Mouse (Mus musculus) hindbrain, embryonic 14.5 days (tissue): ENCODE measurements around the gene Hexb. TPM values are rescaled to one million over a fixed set of nuclear protein-coding genes. Genes with fewer than 3 reads are reported as not detected.

Experiments used
- ATAC-seq: fragments of 200-750 bp; cut with Nextera tagmentation; 2 replicates; pipeline ENCODE4 v1.8.0; 2017; ENCODE audit warnings: moderate number of reproducible peaks, mild to moderate bottlenecking, moderate TSS enrichment, moderate library complexity; ENCODE audit not compliant: low FRiP score
- DNase-seq: peaks from one replicate; pipeline ENCODE4 v3.0.0-alpha.2; 2015; ENCODE audit warnings: low spot score
- H3K27ac ChIP-seq: fragments of 300-500 bp; sonication (generic); 2 replicates; pipeline ENCODE4 v1.5.1; 2014; ENCODE audit warnings: mild to moderate bottlenecking, moderate library complexity
- H3K27me3 ChIP-seq: fragments of 300-500 bp; sonication (generic); 2 replicates; pipeline ENCODE4 v1.6.1; 2014; ENCODE audit warnings: mild to moderate bottlenecking, low read length, mixed read lengths; ENCODE audit not compliant: control insufficient read depth, insufficient read depth
- H3K36me3 ChIP-seq: fragments of 300-500 bp; sonication (generic); replicated peaks from 2 replicates; pipeline ENCODE4 v1.6.1; 2014; ENCODE audit not compliant: control insufficient read depth, insufficient read depth
- H3K4me1 ChIP-seq: fragments of 300-500 bp; sonication (generic); replicated peaks from 2 replicates; pipeline ENCODE4 v1.6.1; 2014; ENCODE audit warnings: antibody characterized with exemption, low read length, mixed read lengths; ENCODE audit not compliant: control insufficient read depth, insufficient read depth
- H3K4me2 ChIP-seq: fragments of 300-500 bp; sonication (generic); replicated peaks from 2 replicates; pipeline ENCODE4 v1.6.1; 2014; ENCODE audit warnings: mild to moderate bottlenecking, moderate library complexity
- H3K4me3 ChIP-seq: fragments of 300-500 bp; sonication (generic); replicated peaks from 2 replicates; pipeline ENCODE4 v1.5.1; 2014; ENCODE audit warnings: mild to moderate bottlenecking, low read length
- H3K9ac ChIP-seq: fragments of 300-500 bp; sonication (generic); 2 replicates; pipeline ENCODE4 v1.6.1; 2014
- H3K9me3 ChIP-seq: fragments of 300-500 bp; sonication (generic); 2 replicates; pipeline ENCODE4 v1.6.1; 2016; ENCODE audit warnings: low read length; ENCODE audit not compliant: control insufficient read depth
- WGBS: fragments of 180-500 bp; shearing (Covaris S2); extraction: QIAGEN DNeasy Blood & Tissue Kit; methylation state at CpG from one replicate; pipeline ENCODE4 v1.1.7; 2014; 5-methylcytosine and 5-hydroxymethylcytosine counted together
- polyA plus RNA-seq: library from polyadenylated mRNA; unstranded; fragments of >200 nt; fragmentation: Nextera tagmentation; extraction: Ambion mirVana; gene quantifications from 2 replicates; pipeline ENCODE4 v1.2.1, GENCODE M21; 2014

Hexb gene
- polyA plus RNA-seq: 45.3 and 50.7 TPM in 2 replicates

DNA sequence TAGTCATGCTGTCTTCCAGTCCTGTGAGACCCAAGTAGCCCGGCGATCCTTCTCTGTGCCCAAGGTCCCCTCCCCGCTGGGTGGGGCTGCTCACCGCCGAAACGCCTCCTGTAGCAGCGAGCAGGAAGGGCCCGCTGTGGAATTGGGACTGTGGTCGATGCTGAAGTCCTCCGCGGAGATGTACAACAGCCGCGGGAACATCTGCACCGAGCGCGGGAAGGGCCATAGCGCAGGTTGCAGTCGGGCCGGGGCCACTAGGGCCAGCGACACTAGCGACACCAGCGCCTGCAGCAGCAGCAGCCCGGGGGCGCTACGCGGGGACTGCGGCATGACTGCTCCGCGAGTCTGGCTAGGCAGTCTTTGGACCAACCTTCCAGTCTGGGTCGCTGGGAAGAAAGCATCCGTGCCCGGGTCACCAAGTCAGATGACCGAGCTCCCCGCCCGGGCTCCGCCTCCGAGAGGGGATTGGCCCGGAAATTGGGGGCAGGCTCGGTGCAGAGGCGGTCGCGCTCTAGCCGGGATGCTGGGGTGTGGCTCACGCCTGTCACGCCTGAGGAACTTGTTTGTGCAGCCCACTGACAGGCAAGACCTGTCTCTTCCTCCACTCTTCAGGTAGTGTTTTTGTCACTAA lies at the start of gene Hexb:
Gene Hexb, minus strand, starts transcription at position 426 of the 631 bp plus-strand sequence.
- Histone ChIP-seq H3K9me3 (no peaks in the 10 kb centered on the region), H3K4me2 (peak within 1 kb of the TSS; percentile 91), H3K4me1 (no peaks in the 10 kb centered on the region), H3K36me3 (no peaks in the 10 kb centered on the region), H3K4me3 (peak within 1 kb of the TSS; percentile 59), H3K27ac (0 out of 2 replicates have a peak within 1 kb of the TSS, but pooled peaks have one; percentile 35), H3K9ac (peak within 1 kb of the TSS; percentile 70), H3K27me3 (no peaks in the 10 kb centered on the region)
- ATAC-seq (peak; percentile 87), DNase-seq (peak; percentile 75)
- WGBS: under 1% methylated on average over 45 of the region's 45 CpGs

DNA sequence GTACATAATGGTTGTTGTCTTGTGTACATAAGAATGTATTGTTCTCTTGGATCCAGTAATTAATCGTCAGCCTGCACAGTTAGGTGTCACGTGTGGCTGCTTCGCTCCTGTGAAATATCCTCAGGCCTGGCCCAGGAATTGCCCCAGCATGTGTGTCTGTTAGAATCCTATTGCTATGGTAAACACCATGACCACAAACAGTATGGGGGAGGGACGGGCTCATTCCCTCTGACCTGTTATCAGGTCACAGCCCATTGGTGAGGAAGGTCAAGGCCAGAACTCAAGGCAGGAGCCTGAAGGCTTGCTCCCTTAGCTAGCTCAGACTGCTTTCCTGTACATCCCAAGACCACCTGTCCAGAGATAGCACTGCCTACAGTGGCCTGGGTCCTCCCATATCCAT lies 49.6 kb upstream of the Hexb start:
- WGBS: 34% methylated on average over 4 of the region's 4 CpGs

DNA sequence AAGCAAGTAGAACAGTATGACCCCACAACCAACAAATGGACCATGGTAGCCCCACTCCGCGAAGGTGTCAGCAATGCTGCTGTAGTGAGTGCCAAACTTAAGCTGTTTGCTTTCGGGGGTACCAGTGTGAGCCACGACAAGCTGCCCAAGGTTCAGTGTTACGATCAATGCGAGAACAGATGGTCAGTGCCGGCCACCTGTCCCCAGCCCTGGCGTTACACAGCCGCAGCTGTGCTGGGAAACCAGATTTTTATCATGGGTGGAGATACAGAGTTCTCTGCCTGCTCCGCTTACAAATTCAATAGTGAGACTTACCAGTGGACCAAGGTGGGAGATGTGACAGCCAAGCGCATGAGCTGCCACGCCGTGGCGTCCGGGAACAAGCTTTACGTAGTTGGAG lies 48.1 kb upstream of the Hexb start:
- DNase-seq: no peak
- Histone ChIP-seq H3K4me3 (peak overlapping the region; percentile 89; the same call in 1 of the 2 replicates), H3K4me2 (peak overlapping the region; percentile 82), H3K9me3 (no peaks in the 10 kb centered on the region), H3K27me3 (no peaks in the 10 kb centered on the region), H3K36me3 (peaks cover 52% of the 10 kb centered on the region), H3K27ac (no peak overlapping the region), H3K9ac (peak overlapping the region; percentile 42; the same call in 1 of the 2 replicates), H3K4me1 (peaks cover 73% of the 10 kb centered on the region)
- no peak for ATAC-seq
- WGBS: 67% methylated on average over 16 of the region's 16 CpGs

More for the DNA sequence above, 49.6 kb upstream of the Hexb start:
- Histone ChIP-seq H3K4me2 (peak overlapping the region; percentile 82), H3K9ac (peak overlapping the region; percentile 5; the same call in 1 of the 2 replicates), H3K27ac (no peak overlapping the region), H3K36me3 (peaks cover 67% of the 10 kb centered on the region), H3K9me3 (no peaks in the 10 kb centered on the region), H3K4me1 (peaks cover 85% of the 10 kb centered on the region), H3K27me3 (no peaks in the 10 kb centered on the region), H3K4me3 (0 out of 2 replicates have a peak overlapping the region, but pooled peaks have one; percentile 6)
- ATAC-seq (no peak), DNase-seq (no peak)

DNA sequence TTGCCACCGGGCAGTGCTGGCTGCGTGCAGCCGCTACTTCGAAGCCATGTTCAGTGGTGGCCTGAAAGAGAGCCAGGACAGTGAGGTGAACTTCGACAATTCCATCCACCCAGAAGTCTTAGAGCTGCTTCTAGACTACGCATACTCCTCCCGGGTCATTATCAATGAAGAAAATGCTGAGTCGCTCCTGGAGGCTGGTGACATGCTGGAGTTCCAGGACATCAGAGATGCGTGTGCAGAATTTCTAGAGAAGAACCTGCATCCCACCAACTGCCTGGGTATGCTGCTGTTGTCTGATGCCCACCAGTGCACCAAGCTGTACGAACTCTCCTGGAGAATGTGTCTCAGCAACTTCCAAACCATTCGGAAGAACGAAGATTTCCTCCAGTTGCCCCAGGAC lies 47.0 kb upstream of the Hexb start:
- Histone ChIP-seq H3K36me3 (peaks cover 47% of the 10 kb centered on the region), H3K9ac (peak overlapping the region; percentile 42), H3K4me2 (peak overlapping the region; percentile 82), H3K4me3 (peak overlapping the region; percentile 89), H3K27me3 (no peaks in the 10 kb centered on the region), H3K9me3 (no peaks in the 10 kb centered on the region), H3K4me1 (peaks cover 66% of the 10 kb centered on the region), H3K27ac (no peak overlapping the region)
- DNase-seq (no peak), ATAC-seq (no peak)
- 73% methylated on average over 12 of the region's 12 CpGs for WGBS

DNA sequence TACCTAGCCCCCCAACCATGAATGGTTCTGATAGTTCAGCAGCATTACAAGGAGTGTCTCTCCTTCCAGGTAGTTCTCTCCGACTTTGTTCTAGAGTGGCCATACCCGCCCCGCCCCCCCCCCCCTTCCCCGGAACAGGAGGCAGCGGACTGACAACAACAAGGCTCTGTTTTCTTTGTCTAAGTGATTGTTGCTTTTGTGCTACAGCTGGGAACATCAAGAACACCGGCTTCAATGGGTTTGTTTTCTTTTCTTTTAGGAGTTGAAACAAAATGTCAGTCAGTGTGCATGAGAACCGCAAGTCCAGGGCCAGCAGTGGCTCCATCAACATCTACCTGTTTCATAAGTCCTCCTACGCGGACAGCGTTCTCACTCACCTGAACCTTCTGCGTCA lies 46.6 kb upstream of the Hexb start:
- Histone ChIP-seq H3K9me3 (no peaks in the 10 kb centered on the region), H3K9ac (peak overlapping the region; percentile 94), H3K27ac (no peak overlapping the region), H3K27me3 (no peaks in the 10 kb centered on the region), H3K36me3 (peaks cover 47% of the 10 kb centered on the region), H3K4me2 (peak overlapping the region; percentile 82), H3K4me1 (peaks cover 64% of the 10 kb centered on the region), H3K4me3 (peak overlapping the region; percentile 89)
- DNase-seq (no peak), ATAC-seq (no peak)
- 36% methylated on average over 11 of the region's 11 CpGs for WGBS

DNA sequence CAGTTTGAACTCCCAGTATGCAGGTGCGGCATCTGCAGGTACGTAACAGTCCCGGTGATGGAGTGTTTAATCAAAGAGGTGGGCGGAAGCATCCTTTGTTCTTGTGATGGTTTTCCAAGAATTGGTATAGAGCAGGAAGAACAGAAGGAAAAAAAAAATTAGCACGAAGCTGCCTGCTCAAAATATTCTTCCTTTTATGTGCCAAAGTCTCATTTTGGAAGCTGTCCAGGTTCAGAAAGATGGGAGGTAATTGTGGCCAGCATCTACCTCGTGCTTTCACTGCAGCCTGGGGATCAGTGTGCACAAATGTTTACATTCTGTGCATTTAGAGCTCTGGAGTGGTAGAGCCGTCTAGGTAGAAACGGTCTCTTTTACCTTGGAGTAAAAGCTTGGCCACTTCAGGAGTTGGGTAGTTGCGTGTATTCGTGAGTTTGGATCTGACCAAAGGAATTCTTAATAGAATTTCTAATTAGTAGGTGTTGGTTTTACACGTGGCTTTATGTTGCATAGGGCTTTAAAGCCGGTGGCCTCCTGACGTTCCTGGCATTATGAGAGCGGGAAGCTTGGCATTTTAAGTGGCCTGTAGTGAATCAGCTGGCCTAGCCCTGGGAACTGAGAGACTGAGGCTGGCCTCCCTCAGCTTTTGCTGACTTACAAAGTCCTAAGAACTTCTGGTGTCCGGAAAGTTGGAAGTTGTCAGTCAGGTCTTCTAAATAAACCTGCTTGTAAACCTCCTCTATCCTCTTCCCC lies 46.0 kb upstream of the Hexb start:
- H3K4me3 ChIP-seq: peak overlapping the region; percentile 89
- H3K4me2 ChIP-seq: peak overlapping the region; percentile 82
- ATAC-seq (no peak), DNase-seq (no peak)
- peak overlapping the region; percentile 93 for H3K27ac ChIP-seq
- H3K9me3 ChIP-seq: no peaks in the 10 kb centered on the region
- WGBS: 16% methylated on average over 15 of the region's 15 CpGs
- peaks cover 64% of the 10 kb centered on the region for H3K4me1 ChIP-seq
- peaks cover 42% of the 10 kb centered on the region for H3K36me3 ChIP-seq
- peak overlapping the region; percentile 94 for H3K9ac ChIP-seq
- no peaks in the 10 kb centered on the region for H3K27me3 ChIP-seq

DNA sequence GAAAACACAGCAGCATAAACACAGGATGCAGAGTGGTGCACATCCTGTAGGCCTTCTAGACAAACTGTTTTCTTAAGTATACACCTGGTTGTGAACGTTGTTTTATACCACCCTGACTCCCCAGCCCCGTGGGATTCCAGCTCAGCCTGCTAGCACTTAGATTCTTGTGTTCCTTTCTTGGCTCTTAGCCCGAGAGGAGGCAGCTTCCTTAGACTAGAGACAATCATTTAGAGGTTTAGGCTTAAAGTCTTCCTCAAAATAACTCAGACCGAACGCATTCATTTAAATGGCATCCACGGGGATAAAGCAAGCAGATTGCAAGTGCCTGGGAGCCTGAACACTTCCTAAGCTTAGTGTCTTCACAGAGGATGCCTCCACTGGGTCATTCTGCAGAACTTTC lies 44.6 kb upstream of the Hexb start:
- ATAC-seq (no peak), DNase-seq (no peak)
- Histone ChIP-seq H3K36me3 (peaks cover 28% of the 10 kb centered on the region), H3K4me2 (peak overlapping the region; percentile 82), H3K4me1 (peaks cover 56% of the 10 kb centered on the region), H3K27me3 (no peaks in the 10 kb centered on the region), H3K4me3 (peak overlapping the region; percentile 89), H3K27ac (peak overlapping the region; percentile 93), H3K9me3 (no peaks in the 10 kb centered on the region), H3K9ac (peak overlapping the region; percentile 94)
- WGBS: 2% methylated on average over 6 of the region's 6 CpGs

DNA sequence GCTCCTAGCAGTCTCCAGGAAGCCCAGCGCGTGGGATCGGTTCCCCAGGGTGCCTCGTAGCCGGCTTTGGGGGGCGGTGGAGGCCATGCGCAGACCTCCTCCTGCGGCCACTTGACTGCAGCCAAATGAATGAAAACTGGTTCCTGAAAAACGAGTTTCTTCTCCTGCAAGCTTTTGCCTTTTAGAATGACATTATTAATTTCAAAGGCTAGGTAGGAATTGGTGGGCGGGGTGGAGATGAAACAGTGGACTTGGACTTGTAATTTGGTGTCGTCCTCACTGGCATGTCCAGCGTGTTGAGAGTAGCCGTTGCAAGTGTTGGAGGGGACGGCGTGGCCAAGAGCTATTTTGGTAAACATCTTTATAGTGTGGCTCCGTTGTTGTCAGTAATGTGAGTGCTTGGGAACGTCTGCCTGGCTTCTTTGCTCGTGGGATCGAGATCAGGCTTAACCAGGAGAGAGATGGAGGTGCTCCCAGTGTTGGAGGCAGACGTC lies 43.7 kb upstream of the Hexb start:
- no peaks in the 10 kb centered on the region for H3K9me3 ChIP-seq
- ATAC-seq: no peak
- H3K4me2 ChIP-seq: peak overlapping the region; percentile 82
- peak overlapping the region; percentile 89 for H3K4me3 ChIP-seq
- peaks cover 19% of the 10 kb centered on the region for H3K36me3 ChIP-seq
- peak overlapping the region; percentile 93 for H3K27ac ChIP-seq
- peaks cover 50% of the 10 kb centered on the region for H3K4me1 ChIP-seq
- H3K9ac ChIP-seq: peak overlapping the region; percentile 94
- under 1% methylated on average over 20 of the region's 20 CpGs for WGBS
- DNase-seq: no peak
- no peaks in the 10 kb centered on the region for H3K27me3 ChIP-seq
